Mouse (Mus musculus): Measurements from ENCODE around the gene Akap6.

- no peak for TF ChIP-seq EP300 (IDR thresholded peaks at IDR 0.05; ENCODE audit: low read depth)
- no peak for TF ChIP-seq CTCF (IDR thresholded peaks at IDR 0.05; ENCODE audit: low read depth)
These were observed 172.4 kb downstream of the Akap6 start for GRCm38 (mm10) chr12:52871604-52872003.
